Mouse (Mus musculus) intestine, embryonic 14.5 days (tissue): ENCODE results near the gene Lamb1. TPM values are rescaled to one million over a fixed set of nuclear protein-coding genes. Genes with fewer than 3 reads are reported as not detected.

Source experiments
- ATAC-seq: fragments of 200-750 bp; cut with Nextera tagmentation; replicated peaks from 2 replicates; pipeline ENCODE4 v1.8.0; 2017; ENCODE audit warnings: low read depth, moderate number of reproducible peaks, moderate TSS enrichment, moderate library complexity; ENCODE audit not compliant: low FRiP score, low TSS enrichment
- DNase-seq: peaks from one replicate; pipeline ENCODE4 v3.0.0-alpha.2; 2018; ENCODE audit warnings: low spot score
- H3K27ac ChIP-seq: fragments of 300-500 bp; sonication (generic); 2 replicates; pipeline ENCODE4 v1.5.1; 2014; ENCODE audit warnings: low read depth, mild to moderate bottlenecking, control low read depth
- H3K27me3 ChIP-seq: fragments of 300-500 bp; sonication (generic); replicated peaks from 2 replicates; pipeline ENCODE4 v1.6.1; 2014; ENCODE audit warnings: low read length, control low read depth; ENCODE audit not compliant: control insufficient read depth, insufficient read depth
- H3K36me3 ChIP-seq: fragments of 300-500 bp; sonication (generic); 2 replicates; pipeline ENCODE4 v1.6.1; 2014; ENCODE audit warnings: low read length, control low read depth; ENCODE audit not compliant: control insufficient read depth, insufficient read depth
- H3K4me1 ChIP-seq: fragments of 300-500 bp; sonication (generic); replicated peaks from 2 replicates; pipeline ENCODE4 v1.6.1; 2014; ENCODE audit warnings: low read length, control low read depth, mixed read lengths; ENCODE audit not compliant: control insufficient read depth, insufficient read depth
- H3K4me2 ChIP-seq: fragments of 300-500 bp; sonication (generic); 2 replicates; pipeline ENCODE4 v1.6.1; 2014; ENCODE audit warnings: low read length
- H3K4me3 ChIP-seq: fragments of 300-500 bp; sonication (generic); 2 replicates; pipeline ENCODE4 v1.5.1; 2014; ENCODE audit warnings: low read depth, low read length, control low read depth, mixed read lengths
- H3K9ac ChIP-seq: fragments of 300-500 bp; sonication (generic); 2 replicates; pipeline ENCODE4 v1.6.1; 2014; ENCODE audit warnings: mild to moderate bottlenecking, low read length
- H3K9me3 ChIP-seq: fragments of 300-500 bp; sonication (generic); 2 replicates; pipeline ENCODE4 v1.6.1; 2016; ENCODE audit warnings: low read length, control low read depth; ENCODE audit not compliant: control insufficient read depth
- WGBS: fragments of 180-500 bp; shearing (Covaris S2); extraction: QIAGEN DNeasy Blood & Tissue Kit; methylation state at CpG from one replicate; pipeline ENCODE4 v1.1.7; 2014; 5-methylcytosine and 5-hydroxymethylcytosine counted together
- polyA plus RNA-seq: library from polyadenylated mRNA; unstranded; fragments of >200 nt; fragmentation: Nextera tagmentation; extraction: Ambion mirVana; gene quantifications from 2 replicates; pipeline ENCODE4 v1.2.1, GENCODE M21; 2014

Gene Lamb1
- polyA plus RNA-seq, 1 experiment from 2014 or later, result 96.3 TPM

GRCm38 (mm10) chr12:31244691-31245090 is 20.3 kb upstream of the Lamb1 start:
- ATAC-seq (no peak), DNase-seq (no peak)
- no peak overlapping the region for H3K27ac ChIP-seq
- H3K27me3 ChIP-seq, result no peaks in the 10 kb centered on the region
- H3K9me3 ChIP-seq, result no peaks in the 10 kb centered on the region
- 70% methylated on average over 3 of the region's 3 CpGs for WGBS
- H3K4me3 ChIP-seq, result no peak overlapping the region
- no peak overlapping the region for H3K9ac ChIP-seq
- peaks cover 25% of the 10 kb centered on the region for H3K4me1 ChIP-seq
- no peaks in the 10 kb centered on the region for H3K36me3 ChIP-seq
- no peak overlapping the region for H3K4me2 ChIP-seq

- 31% methylated on average over 3 of the region's 3 CpGs for WGBS
Observed at GRCm38 (mm10) chr12:31246153-31246552, 18.9 kb upstream of the Lamb1 start.

GRCm38 (mm10) chr12:31246615-31247014 is 18.4 kb upstream of the Lamb1 start:
- H3K4me3 ChIP-seq, result no peak overlapping the region
- no peaks in the 10 kb centered on the region for H3K27me3 ChIP-seq
- no peak overlapping the region for H3K4me2 ChIP-seq
- DNase-seq (no peak), ATAC-seq (no peak)
- H3K27ac ChIP-seq, result peak overlapping the region; percentile 57; the same call in 1 of the 2 replicates
- no peaks in the 10 kb centered on the region for H3K9me3 ChIP-seq
- no peaks in the 10 kb centered on the region for H3K36me3 ChIP-seq
- no peak overlapping the region for H3K9ac ChIP-seq
- H3K4me1 ChIP-seq, result peaks cover 25% of the 10 kb centered on the region
- WGBS, result 54% methylated on average over 3 of the region's 3 CpGs

More at GRCm38 (mm10) chr12:31246153-31246552, 18.9 kb upstream of the Lamb1 start:
- Histone ChIP-seq H3K4me1 (peaks cover 25% of the 10 kb centered on the region), H3K9me3 (no peaks in the 10 kb centered on the region), H3K36me3 (no peaks in the 10 kb centered on the region), H3K9ac (no peak overlapping the region), H3K27me3 (no peaks in the 10 kb centered on the region), H3K4me2 (no peak overlapping the region), H3K27ac (peak overlapping the region; percentile 57; the same call in 1 of the 2 replicates), H3K4me3 (no peak overlapping the region)
- ATAC-seq, result no peak
- DNase-seq, result no peak

GRCm38 (mm10) chr12:31248165-31248564 is 16.9 kb upstream of the Lamb1 start:
- H3K4me1 ChIP-seq, result peaks cover 34% of the 10 kb centered on the region
- H3K27ac ChIP-seq, result peak overlapping the region; percentile 33; the same call in 1 of the 2 replicates
- no peak overlapping the region for H3K4me2 ChIP-seq
- H3K27me3 ChIP-seq, result no peaks in the 10 kb centered on the region
- DNase-seq (no peak), ATAC-seq (no peak)
- H3K9ac ChIP-seq, result no peak overlapping the region
- no peak overlapping the region for H3K4me3 ChIP-seq
- H3K36me3 ChIP-seq, result no peaks in the 10 kb centered on the region
- no peaks in the 10 kb centered on the region for H3K9me3 ChIP-seq
- 23% methylated on average over 3 of the region's 3 CpGs for WGBS

GRCm38 (mm10) chr12:31248681-31249080 is 16.4 kb upstream of the Lamb1 start:
- ATAC-seq (no peak), DNase-seq (no peak)
- Histone ChIP-seq H3K36me3 (no peaks in the 10 kb centered on the region), H3K4me2 (no peak overlapping the region), H3K9me3 (no peaks in the 10 kb centered on the region), H3K9ac (no peak overlapping the region), H3K4me1 (peaks cover 35% of the 10 kb centered on the region), H3K27ac (peak overlapping the region; percentile 33; the same call in 1 of the 2 replicates), H3K27me3 (no peaks in the 10 kb centered on the region), H3K4me3 (no peak overlapping the region)
- 34% methylated on average over 10 of the region's 10 CpGs for WGBS

- DNase-seq, result no peak
Observed at GRCm38 (mm10) chr12:31252259-31252658, 12.8 kb upstream of the Lamb1 start.

GRCm38 (mm10) chr12:31254978-31255377 is 10.1 kb upstream of the Lamb1 start:
- H3K36me3 ChIP-seq, result no peaks in the 10 kb centered on the region
- no peak for ATAC-seq
- H3K4me1 ChIP-seq, result peaks cover 13% of the 10 kb centered on the region
- no peaks in the 10 kb centered on the region for H3K9me3 ChIP-seq
- WGBS, result 63% methylated on average over 8 of the region's 8 CpGs
- H3K9ac ChIP-seq, result no peak overlapping the region
- no peaks in the 10 kb centered on the region for H3K27me3 ChIP-seq
- no peak overlapping the region for H3K4me2 ChIP-seq
- DNase-seq, result no peak
- no peak overlapping the region for H3K4me3 ChIP-seq
- H3K27ac ChIP-seq, result no peak overlapping the region

More at GRCm38 (mm10) chr12:31252259-31252658, 12.8 kb upstream of the Lamb1 start:
- no peak overlapping the region; the same call in 1 of the 2 replicates for H3K4me2 ChIP-seq
- no peak for ATAC-seq
- WGBS, result 15% methylated on average over 4 of the region's 4 CpGs
- peaks cover 27% of the 10 kb centered on the region for H3K4me1 ChIP-seq
- H3K4me3 ChIP-seq, result no peak overlapping the region
- no peaks in the 10 kb centered on the region for H3K36me3 ChIP-seq
- no peaks in the 10 kb centered on the region for H3K9me3 ChIP-seq
- no peaks in the 10 kb centered on the region for H3K27me3 ChIP-seq
- H3K9ac ChIP-seq, result no peak overlapping the region
- peak overlapping the region; percentile 67 for H3K27ac ChIP-seq

GRCm38 (mm10) chr12:31256121-31256903 is 8.7 kb upstream of the Lamb1 start:
- DNase-seq, result no peak
- H3K4me3 ChIP-seq, result no peak overlapping the region
- peaks cover 13% of the 10 kb centered on the region for H3K4me1 ChIP-seq
- peak; percentile 92 for ATAC-seq
- H3K9ac ChIP-seq, result no peak overlapping the region
- peak overlapping the region; percentile 66 for H3K27ac ChIP-seq
- no peaks in the 10 kb centered on the region for H3K36me3 ChIP-seq
- no peak overlapping the region for H3K4me2 ChIP-seq
- WGBS, result 60% methylated on average over 9 of the region's 9 CpGs
- no peaks in the 10 kb centered on the region for H3K9me3 ChIP-seq
- H3K27me3 ChIP-seq, result no peaks in the 10 kb centered on the region

GRCm38 (mm10) chr12:31261882-31262281 is 3.2 kb upstream of the Lamb1 start:
- Histone ChIP-seq H3K36me3 (no peaks in the 10 kb centered on the region), H3K4me2 (no peak overlapping the region), H3K9ac (no peak overlapping the region), H3K9me3 (no peaks in the 10 kb centered on the region), H3K4me3 (no peak overlapping the region), H3K27ac (no peak overlapping the region), H3K4me1 (peaks cover 19% of the 10 kb centered on the region), H3K27me3 (no peaks in the 10 kb centered on the region)
- 73% methylated on average over 3 of the region's 3 CpGs for WGBS
- no peak for DNase-seq
- no peak for ATAC-seq
